Mouse (Mus musculus): Measurements from ENCODE around the gene C3ar1. TPM values are rescaled to one million over a fixed set of nuclear protein-coding genes. Genes with fewer than 3 reads are reported as not detected.
A peak's percentile ranks its signal among the peaks of the same experiment; 100 is the strongest.

Gene C3ar1
- polyA plus RNA-seq, 2 experiments = 4.1 to 5.0 TPM

GRCm38 (mm10) chr6:122801801-122802514 lies 54.0 kb downstream of the C3ar1 start:
- Histone ChIP-seq H3K4me3 (replicated peaks; ENCODE audit: low read length) (peak overlapping the region; percentile 46), H3K27ac (replicated peaks; ENCODE audit: low read depth, low read length) (0 out of 2 replicates have a peak overlapping the region, but pooled peaks have one; percentile 39), H3K9ac (ENCODE audit: low read depth, low read length, severe bottlenecking) (peak overlapping the region; percentile 66), H3K36me3 (ENCODE audit: control insufficient read depth, insufficient read depth, low read length) (no peaks in the 10 kb centered on the region), H3K4me1 (ENCODE audit: control insufficient read depth, insufficient read depth, low read length) (peaks cover 5% of the 10 kb centered on the region), H3K4me2 (replicated peaks; ENCODE audit: low read depth, low read length, severe bottlenecking) (peak overlapping the region; percentile 72), H3K9me3 (ENCODE audit: control insufficient read depth, low read length) (no peaks in the 10 kb centered on the region), H3K27me3 (ENCODE audit: control insufficient read depth, insufficient read depth, low read length) (no peaks in the 10 kb centered on the region)
- WGBS = 2% methylated on average over 34 of the region's 34 CpGs
- DNase-seq (ENCODE audit: low spot score) (peak; percentile 21), ATAC-seq (ENCODE audit: low FRiP score, low read depth) (peak; percentile 23; the same call in 1 of the 2 replicates)
- no peak for TF ChIP-seq POLR2A (IDR thresholded peaks at IDR 0.05; ENCODE audit: borderline replicate concordance, extremely low read depth, insufficient read depth, insufficient read length)

GRCm38 (mm10) chr6:122801301-122801800 lies 54.6 kb downstream of the C3ar1 start, which contains the start of gene Slc2a3:
Gene Slc2a3 (minus strand): TSS chr6:122801640.
- under 1% methylated on average over 40 of the region's 46 CpGs for WGBS

GRCm38 (mm10) chr6:122800640-122801300 lies 55.2 kb downstream of the C3ar1 start:
- WGBS = 36% methylated on average over 10 of the region's 10 CpGs
- peak overlapping the region; percentile 72 for H3K4me2 ChIP-seq (replicated peaks; ENCODE audit: low read depth, low read length, severe bottlenecking)
- peak overlapping the region; percentile 66 for H3K9ac ChIP-seq (ENCODE audit: low read depth, low read length, severe bottlenecking)
- no peak for TF ChIP-seq POLR2A (IDR thresholded peaks at IDR 0.05; ENCODE audit: borderline replicate concordance, extremely low read depth, insufficient read depth, insufficient read length)
- H3K9me3 ChIP-seq (ENCODE audit: control insufficient read depth, low read length) = no peaks in the 10 kb centered on the region
- peak overlapping the region; percentile 39; the same call in 1 of the 2 replicates for H3K27ac ChIP-seq (replicated peaks; ENCODE audit: low read depth, low read length)
- H3K36me3 ChIP-seq (ENCODE audit: control insufficient read depth, insufficient read depth, low read length) = no peaks in the 10 kb centered on the region
- peaks cover 5% of the 10 kb centered on the region for H3K4me1 ChIP-seq (ENCODE audit: control insufficient read depth, insufficient read depth, low read length)
- no peaks in the 10 kb centered on the region for H3K27me3 ChIP-seq (ENCODE audit: control insufficient read depth, insufficient read depth, low read length)
- DNase-seq (ENCODE audit: low spot score) = no peak
- ATAC-seq (ENCODE audit: low FRiP score, low read depth) = no peak
- H3K4me3 ChIP-seq (replicated peaks; ENCODE audit: low read length) = peak overlapping the region; percentile 46

More at GRCm38 (mm10) chr6:122801301-122801800, 54.6 kb downstream of the C3ar1 start, which contains the start of gene Slc2a3:
- ATAC-seq (ENCODE audit: low FRiP score, low read depth) = peak; percentile 82
- DNase-seq (ENCODE audit: low spot score) = peak; percentile 46
- Histone ChIP-seq H3K27me3 (ENCODE audit: control insufficient read depth, insufficient read depth, low read length) (no peaks in the 10 kb centered on the region), H3K4me1 (ENCODE audit: control insufficient read depth, insufficient read depth, low read length) (peaks cover 5% of the 10 kb centered on the region), H3K9me3 (ENCODE audit: control insufficient read depth, low read length) (no peaks in the 10 kb centered on the region), H3K9ac (ENCODE audit: low read depth, low read length, severe bottlenecking) (peak within 1 kb of the TSS; percentile 66), H3K27ac (replicated peaks; ENCODE audit: low read depth, low read length) (peak within 1 kb of the TSS; percentile 39; the same call in 1 of the 2 replicates), H3K36me3 (ENCODE audit: control insufficient read depth, insufficient read depth, low read length) (no peaks in the 10 kb centered on the region), H3K4me2 (replicated peaks; ENCODE audit: low read depth, low read length, severe bottlenecking) (peak within 1 kb of the TSS; percentile 72), H3K4me3 (replicated peaks; ENCODE audit: low read length) (peak within 1 kb of the TSS; percentile 46)
- TF ChIP-seq POLR2A (IDR thresholded peaks at IDR 0.05; ENCODE audit: borderline replicate concordance, extremely low read depth, insufficient read depth, insufficient read length) = no peak

Small RNA genes within 50 kb of the gene (microRNA-seq; reads per million reads assigned to microRNA genes)
- not detected for gene Mir7231

Other genes starting within 250 kb of the C3ar1 start
- 0.20 and 0.24 TPM in 2 replicates for gene Gdf3, start 246.1 kb downstream of the C3ar1 start, polyA plus RNA-seq (2012; rRNA removed)
- 0.11 and 0.21 TPM in 2 replicates for gene Gdf3, start 246.1 kb downstream of the C3ar1 start, polyA plus RNA-seq (2014; fragmentation: Nextera tagmentation; extraction: Ambion mirVana)
- 0.10 TPM in 1 of 2 replicates, not detected in the other for gene Dppa3, start 229.8 kb downstream of the C3ar1 start, polyA plus RNA-seq (2012; rRNA removed)
- not detected in 2 replicates for gene Dppa3, start 229.8 kb downstream of the C3ar1 start, polyA plus RNA-seq (2014; fragmentation: Nextera tagmentation; extraction: Ambion mirVana)
- gene Nanog, start 148.7 kb downstream of the C3ar1 start, polyA plus RNA-seq (2012; rRNA removed) = 0.40 and 0.47 TPM in 2 replicates
- gene Nanog, start 148.7 kb downstream of the C3ar1 start, polyA plus RNA-seq (2014; fragmentation: Nextera tagmentation; extraction: Ambion mirVana) = 0.21 and 0.37 TPM in 2 replicates
- 46.5 and 48.2 TPM in 2 replicates for gene Slc2a3, start 54.5 kb downstream of the C3ar1 start, polyA plus RNA-seq (2012; rRNA removed)
- 71.6 and 78.8 TPM in 2 replicates for gene Slc2a3, start 54.5 kb downstream of the C3ar1 start, polyA plus RNA-seq (2014; fragmentation: Nextera tagmentation; extraction: Ambion mirVana)
- 13.4 and 15.1 TPM in 2 replicates for gene Foxj2, start 36.2 kb downstream of the C3ar1 start, polyA plus RNA-seq (2012; rRNA removed)
- 9.3 and 11.8 TPM in 2 replicates for gene Foxj2, start 36.2 kb downstream of the C3ar1 start, polyA plus RNA-seq (2014; fragmentation: Nextera tagmentation; extraction: Ambion mirVana)
- 49.3 and 54.9 TPM in 2 replicates for gene Necap1, start 18.3 kb upstream of the C3ar1 start, polyA plus RNA-seq (2012; rRNA removed)
- 58.3 and 58.9 TPM in 2 replicates for gene Necap1, start 18.3 kb upstream of the C3ar1 start, polyA plus RNA-seq (2014; fragmentation: Nextera tagmentation; extraction: Ambion mirVana)
- 3.4 and 3.8 TPM in 2 replicates for gene Clec4a1, start 65.7 kb upstream of the C3ar1 start, polyA plus RNA-seq (2012; rRNA removed)
- gene Clec4a1, start 65.7 kb upstream of the C3ar1 start, polyA plus RNA-seq (2014; fragmentation: Nextera tagmentation; extraction: Ambion mirVana) = 4.2 and 6.2 TPM in 2 replicates
- 1.3 and 1.4 TPM in 2 replicates for gene Clec4a3, start 96.4 kb upstream of the C3ar1 start, polyA plus RNA-seq (2012; rRNA removed)
- 4.0 and 4.4 TPM in 2 replicates for gene Clec4a3, start 96.4 kb upstream of the C3ar1 start, polyA plus RNA-seq (2014; fragmentation: Nextera tagmentation; extraction: Ambion mirVana)
- not detected in 2 replicates for gene Clec4a4, start 134.2 kb upstream of the C3ar1 start, polyA plus RNA-seq (2012; rRNA removed)
- gene Clec4a4, start 134.2 kb upstream of the C3ar1 start, polyA plus RNA-seq (2014; fragmentation: Nextera tagmentation; extraction: Ambion mirVana) = not detected in 2 replicates
- not detected in 2 replicates for gene Clec4b1, start 193.8 kb upstream of the C3ar1 start, polyA plus RNA-seq (2012; rRNA removed)
- gene Clec4b1, start 193.8 kb upstream of the C3ar1 start, polyA plus RNA-seq (2014; fragmentation: Nextera tagmentation; extraction: Ambion mirVana) = not detected in 2 replicates